Mouse (Mus musculus): ENCODE data around the gene Ube2j1. TPM values are rescaled to one million over a fixed set of nuclear protein-coding genes. Genes with fewer than 3 reads are reported as not detected.

The Ube2j1 gene
- polyA plus RNA-seq, 1 experiment from 2014 or later: 66.4 TPM

DNA sequence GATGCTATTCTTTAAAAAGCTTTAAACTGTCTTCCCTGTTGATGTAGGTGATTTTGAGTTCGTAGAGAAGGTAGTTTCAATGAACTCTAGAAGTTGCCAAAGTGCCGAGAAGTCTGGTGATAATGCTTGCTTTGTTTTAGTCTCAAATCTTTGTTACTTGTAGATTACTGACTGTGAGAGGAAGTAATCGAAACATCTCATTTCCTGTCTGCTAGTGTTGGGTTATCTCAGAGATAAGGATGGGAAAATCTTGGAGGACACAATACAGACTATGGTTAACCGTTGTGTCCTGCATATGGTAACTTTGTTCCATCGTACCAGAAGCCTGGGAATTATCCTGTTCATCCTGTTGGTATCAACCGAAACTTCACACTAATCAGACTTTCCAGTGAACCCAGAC, 2.3 kb downstream of the Ube2j1 start:
- Histone ChIP-seq H3K36me3 (ENCODE audit: control insufficient read depth, insufficient read depth, low read length) (peaks cover 11% of the 10 kb centered on the region; the same call in 1 of the 2 replicates), H3K27me3 (ENCODE audit: control insufficient read depth, insufficient read depth, low read depth, low read length) (no peaks in the 10 kb centered on the region), H3K9ac (ENCODE audit: low read depth, low read length) (no peak overlapping the region), H3K4me2 (ENCODE audit: low read length) (no peak overlapping the region), H3K4me1 (ENCODE audit: control insufficient read depth, insufficient read depth, low read length) (peaks cover 27% of the 10 kb centered on the region), H3K9me3 (replicated peaks; ENCODE audit: control insufficient read depth, low read length, poor library complexity, severe bottlenecking) (no peaks in the 10 kb centered on the region), H3K27ac (ENCODE audit: low read length) (no peak overlapping the region), H3K4me3 (ENCODE audit: low read depth, low read length) (no peak overlapping the region)
- ATAC-seq: no peak
- 89% methylated on average over 6 of the region's 6 CpGs for WGBS

- 93% methylated on average over 4 of the region's 4 CpGs for WGBS
- no peaks in the 10 kb centered on the region for H3K4me1 ChIP-seq (ENCODE audit: control insufficient read depth, insufficient read depth, low read length)
- H3K36me3 ChIP-seq (ENCODE audit: control insufficient read depth, insufficient read depth, low read length): peaks cover 28% of the 10 kb centered on the region
- H3K9ac ChIP-seq (ENCODE audit: low read depth, low read length): no peak overlapping the region
- no peaks in the 10 kb centered on the region for H3K27me3 ChIP-seq (ENCODE audit: control insufficient read depth, insufficient read depth, low read depth, low read length)
- H3K27ac ChIP-seq (ENCODE audit: low read length): no peak overlapping the region
- no peak for ATAC-seq
- no peak overlapping the region for H3K4me2 ChIP-seq (ENCODE audit: low read length)
- H3K4me3 ChIP-seq (ENCODE audit: low read depth, low read length): no peak overlapping the region
- no peaks in the 10 kb centered on the region for H3K9me3 ChIP-seq (replicated peaks; ENCODE audit: control insufficient read depth, low read length, poor library complexity, severe bottlenecking)
Observed at GRCm38 (mm10) chr4:33039826-33040225, 8.6 kb downstream of the Ube2j1 start.

- Histone ChIP-seq H3K36me3 (ENCODE audit: control insufficient read depth, insufficient read depth, low read length) (peaks cover 36% of the 10 kb centered on the region), H3K9ac (ENCODE audit: low read depth, low read length) (no peak overlapping the region), H3K4me2 (ENCODE audit: low read length) (no peak overlapping the region), H3K27ac (ENCODE audit: low read length) (no peak overlapping the region), H3K27me3 (ENCODE audit: control insufficient read depth, insufficient read depth, low read depth, low read length) (no peaks in the 10 kb centered on the region), H3K4me3 (ENCODE audit: low read depth, low read length) (no peak overlapping the region), H3K9me3 (replicated peaks; ENCODE audit: control insufficient read depth, low read length, poor library complexity, severe bottlenecking) (no peaks in the 10 kb centered on the region), H3K4me1 (ENCODE audit: control insufficient read depth, insufficient read depth, low read length) (no peaks in the 10 kb centered on the region)
- 99% methylated on average over 11 of the region's 11 CpGs for WGBS
- no peak for ATAC-seq
Observed at GRCm38 (mm10) chr4:33049601-33050000, 18.4 kb downstream of the Ube2j1 start.

- no peak overlapping the region for H3K27ac ChIP-seq (ENCODE audit: low read length)
- no peak overlapping the region for H3K4me2 ChIP-seq (ENCODE audit: low read length)
- peaks cover 26% of the 10 kb centered on the region for H3K36me3 ChIP-seq (ENCODE audit: control insufficient read depth, insufficient read depth, low read length)
- no peak for ATAC-seq
- WGBS: 95% methylated on average over 3 of the region's 3 CpGs
- no peaks in the 10 kb centered on the region for H3K4me1 ChIP-seq (ENCODE audit: control insufficient read depth, insufficient read depth, low read length)
- H3K4me3 ChIP-seq (ENCODE audit: low read depth, low read length): no peak overlapping the region
- no peaks in the 10 kb centered on the region for H3K9me3 ChIP-seq (replicated peaks; ENCODE audit: control insufficient read depth, low read length, poor library complexity, severe bottlenecking)
- H3K9ac ChIP-seq (ENCODE audit: low read depth, low read length): no peak overlapping the region
- H3K27me3 ChIP-seq (ENCODE audit: control insufficient read depth, insufficient read depth, low read depth, low read length): no peaks in the 10 kb centered on the region
Observed at GRCm38 (mm10) chr4:33052055-33052454, 20.8 kb downstream of the Ube2j1 start.

DNA sequence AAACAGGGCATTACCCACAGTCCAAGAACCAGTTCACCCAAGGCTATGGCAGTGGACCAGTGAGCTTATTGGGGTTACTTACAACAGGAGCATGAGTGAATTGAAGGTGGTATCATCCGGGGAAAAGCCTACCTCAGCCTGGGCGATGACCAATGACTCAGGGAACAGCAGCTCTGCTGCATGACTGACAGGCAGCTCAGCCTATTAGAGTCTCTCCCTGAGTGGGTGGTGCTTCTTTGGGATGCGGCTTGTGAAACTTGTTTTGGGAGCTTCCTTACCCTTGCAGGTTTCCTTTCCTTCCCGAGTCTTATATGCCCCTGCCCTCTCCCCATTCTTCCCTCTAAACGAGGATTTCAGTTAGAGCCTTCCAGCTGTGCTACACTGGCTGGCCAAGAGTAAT, 21.4 kb downstream of the Ube2j1 start:
- no peak for ATAC-seq
- WGBS: 88% methylated on average over 5 of the region's 5 CpGs
- H3K9me3 ChIP-seq (replicated peaks; ENCODE audit: control insufficient read depth, low read length, poor library complexity, severe bottlenecking): no peaks in the 10 kb centered on the region
- H3K4me3 ChIP-seq (ENCODE audit: low read depth, low read length): no peak overlapping the region
- H3K9ac ChIP-seq (ENCODE audit: low read depth, low read length): no peak overlapping the region
- no peak overlapping the region for H3K27ac ChIP-seq (ENCODE audit: low read length)
- no peaks in the 10 kb centered on the region for H3K4me1 ChIP-seq (ENCODE audit: control insufficient read depth, insufficient read depth, low read length)
- no peaks in the 10 kb centered on the region for H3K27me3 ChIP-seq (ENCODE audit: control insufficient read depth, insufficient read depth, low read depth, low read length)
- peaks cover 26% of the 10 kb centered on the region for H3K36me3 ChIP-seq (ENCODE audit: control insufficient read depth, insufficient read depth, low read length)
- H3K4me2 ChIP-seq (ENCODE audit: low read length): no peak overlapping the region

GRCm38 (mm10) chr4:33054426-33054825, 23.2 kb downstream of the Ube2j1 start:
- no peak for ATAC-seq
- no peaks in the 10 kb centered on the region for H3K4me1 ChIP-seq (ENCODE audit: control insufficient read depth, insufficient read depth, low read length)

DNA sequence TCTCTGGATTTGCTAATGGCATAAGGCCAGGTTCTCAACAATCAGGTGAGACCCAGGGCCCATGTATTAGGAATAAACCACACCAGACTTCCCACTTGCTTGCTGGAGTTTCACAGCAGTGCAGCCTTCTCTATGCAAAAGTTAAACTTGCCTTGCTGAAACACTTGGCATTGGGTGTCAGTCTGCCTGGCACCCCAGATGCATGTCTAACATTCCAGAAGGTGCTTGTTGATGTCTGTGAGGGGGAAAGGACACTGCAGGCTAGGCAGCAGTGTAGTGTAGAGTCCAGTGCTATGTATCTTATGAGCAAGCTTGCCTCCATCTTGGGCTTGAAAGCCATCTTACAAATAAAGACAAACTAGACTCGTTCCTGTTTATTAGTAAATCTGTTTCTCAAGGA, 25.1 kb downstream of the Ube2j1 start:
- Histone ChIP-seq H3K4me3 (ENCODE audit: low read depth, low read length) (no peak overlapping the region), H3K4me2 (ENCODE audit: low read length) (no peak overlapping the region), H3K27me3 (ENCODE audit: control insufficient read depth, insufficient read depth, low read depth, low read length) (no peaks in the 10 kb centered on the region), H3K36me3 (ENCODE audit: control insufficient read depth, insufficient read depth, low read length) (peaks cover 8% of the 10 kb centered on the region), H3K9me3 (replicated peaks; ENCODE audit: control insufficient read depth, low read length, poor library complexity, severe bottlenecking) (no peaks in the 10 kb centered on the region), H3K27ac (ENCODE audit: low read length) (no peak overlapping the region), H3K9ac (ENCODE audit: low read depth, low read length) (no peak overlapping the region), H3K4me1 (ENCODE audit: control insufficient read depth, insufficient read depth, low read length) (no peaks in the 10 kb centered on the region)
- ATAC-seq: no peak
- 100% methylated on average over 1 of the region's 1 CpGs for WGBS

More at GRCm38 (mm10) chr4:33054426-33054825, 23.2 kb downstream of the Ube2j1 start:
- H3K27me3 ChIP-seq (ENCODE audit: control insufficient read depth, insufficient read depth, low read depth, low read length): no peaks in the 10 kb centered on the region
- no peak overlapping the region for H3K9ac ChIP-seq (ENCODE audit: low read depth, low read length)
- no peak overlapping the region for H3K4me2 ChIP-seq (ENCODE audit: low read length)
- H3K27ac ChIP-seq (ENCODE audit: low read length): no peak overlapping the region
- H3K4me3 ChIP-seq (ENCODE audit: low read depth, low read length): no peak overlapping the region
- H3K9me3 ChIP-seq (replicated peaks; ENCODE audit: control insufficient read depth, low read length, poor library complexity, severe bottlenecking): no peaks in the 10 kb centered on the region
- peaks cover 17% of the 10 kb centered on the region for H3K36me3 ChIP-seq (ENCODE audit: control insufficient read depth, insufficient read depth, low read length)

DNA sequence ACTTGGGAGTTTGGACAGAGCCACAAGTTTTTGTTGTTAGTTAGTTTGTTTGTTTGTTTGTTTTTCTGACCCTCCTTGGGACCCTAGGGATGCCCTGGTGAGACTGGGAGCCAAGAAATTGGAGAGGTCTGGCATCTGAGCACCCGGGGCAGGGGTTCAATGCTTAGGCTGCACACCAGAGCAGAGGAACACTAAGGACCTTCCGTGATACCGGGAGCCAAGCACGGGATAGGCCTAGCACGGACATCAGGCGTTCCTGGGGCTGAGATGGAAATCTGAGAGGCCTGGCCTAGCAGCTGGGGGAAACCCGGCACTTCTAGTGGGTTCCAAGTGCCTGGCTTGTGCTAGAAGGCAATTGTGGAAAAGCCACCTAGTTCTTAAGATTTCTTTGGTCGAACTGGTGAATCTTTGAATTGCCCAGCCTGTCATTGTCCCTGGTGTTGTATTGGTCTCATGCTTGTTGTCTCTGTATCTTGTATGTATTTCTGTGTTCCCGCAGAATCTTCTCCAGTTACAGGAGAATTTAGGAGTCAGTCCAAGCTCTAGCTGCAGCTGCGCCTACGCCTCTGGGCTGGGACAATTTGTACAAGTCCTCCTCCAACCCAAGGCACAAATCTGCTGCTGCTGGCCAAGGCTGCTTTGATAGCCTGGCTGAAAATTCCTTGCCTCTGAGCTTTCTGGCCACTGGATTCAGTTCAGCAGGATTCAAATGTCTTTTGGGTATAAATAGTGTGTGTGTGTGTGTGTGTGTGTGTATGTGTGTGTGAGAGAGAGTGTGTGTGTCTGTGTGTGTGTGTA, 26.9 kb downstream of the Ube2j1 start:
- Histone ChIP-seq H3K27me3 (ENCODE audit: control insufficient read depth, insufficient read depth, low read depth, low read length) (no peaks in the 10 kb centered on the region), H3K4me1 (ENCODE audit: control insufficient read depth, insufficient read depth, low read length) (no peaks in the 10 kb centered on the region), H3K9ac (ENCODE audit: low read depth, low read length) (no peak overlapping the region), H3K36me3 (ENCODE audit: control insufficient read depth, insufficient read depth, low read length) (no peaks in the 10 kb centered on the region), H3K9me3 (replicated peaks; ENCODE audit: control insufficient read depth, low read length, poor library complexity, severe bottlenecking) (no peaks in the 10 kb centered on the region), H3K4me3 (ENCODE audit: low read depth, low read length) (no peak overlapping the region), H3K27ac (ENCODE audit: low read length) (no peak overlapping the region), H3K4me2 (ENCODE audit: low read length) (no peak overlapping the region)
- ATAC-seq: no peak
- WGBS: 83% methylated on average over 11 of the region's 11 CpGs

DNA sequence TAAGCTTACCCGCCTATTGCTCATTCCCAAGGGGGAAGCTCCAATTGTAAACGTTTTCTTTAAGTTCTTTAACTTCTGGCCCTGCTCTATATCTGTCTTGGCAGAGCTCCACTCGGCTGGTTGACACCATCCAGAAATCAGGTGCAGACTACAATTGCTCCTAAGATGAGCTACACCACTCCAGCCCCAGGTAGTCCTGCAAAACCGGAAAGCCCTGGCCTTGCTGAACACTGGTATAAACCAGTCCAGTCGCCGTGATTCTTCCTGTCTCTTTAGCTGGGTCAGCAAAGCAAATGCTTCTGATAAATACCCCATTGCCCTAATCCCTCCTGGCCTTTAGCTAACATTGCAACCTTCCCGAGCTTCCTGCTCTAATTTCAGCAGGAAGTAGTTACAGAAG, 29.9 kb downstream of the Ube2j1 start:
- H3K9ac ChIP-seq (ENCODE audit: low read depth, low read length): no peak overlapping the region
- ATAC-seq: no peak
- H3K4me3 ChIP-seq (ENCODE audit: low read depth, low read length): no peak overlapping the region
- no peaks in the 10 kb centered on the region for H3K36me3 ChIP-seq (ENCODE audit: control insufficient read depth, insufficient read depth, low read length)
- H3K27me3 ChIP-seq (ENCODE audit: control insufficient read depth, insufficient read depth, low read depth, low read length): no peaks in the 10 kb centered on the region
- H3K9me3 ChIP-seq (replicated peaks; ENCODE audit: control insufficient read depth, low read length, poor library complexity, severe bottlenecking): no peaks in the 10 kb centered on the region
- whole genome bisulfite sequencing: 59% methylated on average over 7 of the region's 7 CpGs
- no peak overlapping the region for H3K27ac ChIP-seq (ENCODE audit: low read length)
- no peaks in the 10 kb centered on the region for H3K4me1 ChIP-seq (ENCODE audit: control insufficient read depth, insufficient read depth, low read length)
- H3K4me2 ChIP-seq (ENCODE audit: low read length): no peak overlapping the region

Data from midbrain, embryonic 16.5 days (tissue).